Mouse (Mus musculus) liver, embryonic 14.5 days (tissue): Measurements from ENCODE around the gene Vwa7.

Experiments used
- CTCF ChIP-seq: IDR thresholded peaks from 2 replicates; pipeline ENCODE4 v1.5.1; 2016; ENCODE audit warnings: antibody characterized with exemption, low read depth, control low read depth
- EP300 ChIP-seq: IDR thresholded peaks from 2 replicates; pipeline ENCODE4 v1.6.1; 2016; ENCODE audit warnings: antibody characterized with exemption, low read depth

GRCm38 (mm10) chr17:35050126-35050750, 33.9 kb downstream of the Vwa7 start:
- TF ChIP-seq CTCF, result no peak
- TF ChIP-seq EP300, result no peak
